Mouse (Mus musculus) kidney, embryonic 14.5 days (tissue): ENCODE measurements around the gene Cox19. TPM values are rescaled to one million over a fixed set of nuclear protein-coding genes. Genes with fewer than 3 reads are reported as not detected.
A peak's percentile ranks its signal among the peaks of the same experiment; 100 is the strongest.

Experiments
- ATAC-seq: fragments of 200-750 bp; cut with Nextera tagmentation; 2 replicates; pipeline ENCODE4 v1.8.0; 2017; ENCODE audit warnings: moderate number of reproducible peaks, mild to moderate bottlenecking, moderate TSS enrichment, moderate library complexity; ENCODE audit not compliant: low FRiP score, low TSS enrichment
- H3K27ac ChIP-seq: fragments of 300-500 bp; sonication (generic); 2 replicates; pipeline ENCODE4 v1.5.1; 2014; ENCODE audit warnings: low read depth, mild to moderate bottlenecking, low read length, moderate library complexity, mixed read lengths
- H3K27me3 ChIP-seq: fragments of 300-500 bp; sonication (generic); 2 replicates; pipeline ENCODE4 v1.6.1; 2014; ENCODE audit warnings: mild to moderate bottlenecking, low read length; ENCODE audit not compliant: control insufficient read depth, insufficient read depth
- H3K36me3 ChIP-seq: fragments of 300-500 bp; sonication (generic); 2 replicates; pipeline ENCODE4 v1.6.1; 2014; ENCODE audit warnings: low read length, mixed read lengths; ENCODE audit not compliant: control insufficient read depth, insufficient read depth
- H3K4me1 ChIP-seq: fragments of 300-500 bp; sonication (generic); 2 replicates; pipeline ENCODE4 v1.6.1; 2014; ENCODE audit warnings: low read length, mixed read lengths; ENCODE audit not compliant: control insufficient read depth, insufficient read depth
- H3K4me2 ChIP-seq: fragments of 300-500 bp; sonication (generic); replicated peaks from 2 replicates; pipeline ENCODE4 v1.6.1; 2014; ENCODE audit warnings: low read depth, mild to moderate bottlenecking, low read length
- H3K4me3 ChIP-seq: fragments of 300-500 bp; sonication (generic); 2 replicates; pipeline ENCODE4 v1.5.1; 2014; ENCODE audit warnings: mild to moderate bottlenecking, low read length
- H3K9ac ChIP-seq: fragments of 300-500 bp; sonication (generic); 2 replicates; pipeline ENCODE4 v1.6.1; 2014; ENCODE audit warnings: low read depth, mild to moderate bottlenecking, low read length, moderate library complexity
- H3K9me3 ChIP-seq: fragments of 300-500 bp; sonication (generic); 2 replicates; pipeline ENCODE4 v1.6.1; 2016; ENCODE audit warnings: low read length; ENCODE audit not compliant: control insufficient read depth
- WGBS: fragments of 180-500 bp; shearing (Covaris S2); extraction: QIAGEN DNeasy Blood & Tissue Kit; methylation state at CpG from one replicate; pipeline ENCODE4 v1.1.7; 2014; 5-methylcytosine and 5-hydroxymethylcytosine counted together
- polyA plus RNA-seq: library from polyadenylated mRNA; unstranded; fragments of >200 nt; fragmentation: Nextera tagmentation; extraction: Ambion mirVana; gene quantifications from 2 replicates; pipeline ENCODE4 v1.2.1, GENCODE M21; 2014

Gene Cox19
- polyA plus RNA-seq, 1 experiment from 2014 or later: 105 TPM

GRCm38 (mm10) chr5:139378271-139378556 lies 27.0 kb upstream of the Cox19 start:
- H3K4me1 ChIP-seq: peaks cover 54% of the 10 kb centered on the region
- H3K36me3 ChIP-seq: no peaks in the 10 kb centered on the region
- ATAC-seq: no peak
- 70% methylated on average over 7 of the region's 7 CpGs for WGBS
- H3K27ac ChIP-seq: peak overlapping the region; percentile 86
- H3K4me2 ChIP-seq: no peak overlapping the region
- H3K4me3 ChIP-seq: no peak overlapping the region
- no peaks in the 10 kb centered on the region for H3K27me3 ChIP-seq
- H3K9ac ChIP-seq: no peak overlapping the region
- H3K9me3 ChIP-seq: no peaks in the 10 kb centered on the region

- Histone ChIP-seq H3K27me3 (no peaks in the 10 kb centered on the region), H3K9me3 (no peaks in the 10 kb centered on the region), H3K9ac (no peak within 1 kb of the TSS), H3K4me1 (peaks cover 52% of the 10 kb centered on the region), H3K4me2 (no peak within 1 kb of the TSS), H3K27ac (peak within 1 kb of the TSS; percentile 86), H3K36me3 (no peaks in the 10 kb centered on the region), H3K4me3 (no peak within 1 kb of the TSS)
- WGBS: 57% methylated on average over 18 of the region's 18 CpGs
- ATAC-seq: no peak
These were observed 26.5 kb upstream of the Cox19 start, which contains the start of gene Gpr146 for GRCm38 (mm10) chr5:139377468-139378270. Gene Gpr146, plus strand, starts transcription at chr5:139377697.

GRCm38 (mm10) chr5:139374841-139375240 lies 23.6 kb upstream of the Cox19 start:
- Histone ChIP-seq H3K9ac (no peak overlapping the region), H3K4me3 (no peak overlapping the region), H3K27ac (no peak overlapping the region), H3K27me3 (no peaks in the 10 kb centered on the region), H3K36me3 (no peaks in the 10 kb centered on the region), H3K4me2 (no peak overlapping the region), H3K4me1 (peaks cover 46% of the 10 kb centered on the region), H3K9me3 (no peaks in the 10 kb centered on the region)
- 88% methylated on average over 2 of the region's 2 CpGs for WGBS
- no peak for ATAC-seq

- no peaks in the 10 kb centered on the region for H3K9me3 ChIP-seq
- no peak overlapping the region for H3K9ac ChIP-seq
- H3K36me3 ChIP-seq: no peaks in the 10 kb centered on the region
- H3K27ac ChIP-seq: no peak overlapping the region
- no peak overlapping the region for H3K4me3 ChIP-seq
- no peaks in the 10 kb centered on the region for H3K27me3 ChIP-seq
- 76% methylated on average over 6 of the region's 6 CpGs for WGBS
- no peak for ATAC-seq
- H3K4me1 ChIP-seq: peaks cover 37% of the 10 kb centered on the region
- H3K4me2 ChIP-seq: no peak overlapping the region
These were observed 22.7 kb upstream of the Cox19 start for GRCm38 (mm10) chr5:139373889-139374444.

GRCm38 (mm10) chr5:139373126-139373525 lies 21.9 kb upstream of the Cox19 start:
- Histone ChIP-seq H3K9ac (no peak overlapping the region), H3K36me3 (no peaks in the 10 kb centered on the region), H3K27me3 (no peaks in the 10 kb centered on the region), H3K27ac (no peak overlapping the region), H3K9me3 (no peaks in the 10 kb centered on the region), H3K4me3 (no peak overlapping the region), H3K4me1 (peaks cover 32% of the 10 kb centered on the region), H3K4me2 (no peak overlapping the region)
- WGBS: 68% methylated on average over 3 of the region's 3 CpGs
- no peak for ATAC-seq

GRCm38 (mm10) chr5:139371631-139372401 lies 20.6 kb upstream of the Cox19 start:
- Histone ChIP-seq H3K27ac (peak overlapping the region; percentile 82), H3K36me3 (no peaks in the 10 kb centered on the region), H3K4me3 (peak overlapping the region; percentile 53), H3K9me3 (no peaks in the 10 kb centered on the region), H3K27me3 (no peaks in the 10 kb centered on the region), H3K9ac (peak overlapping the region; percentile 86), H3K4me1 (peaks cover 19% of the 10 kb centered on the region), H3K4me2 (peak overlapping the region; percentile 89)
- 1% methylated on average over 39 of the region's 39 CpGs for WGBS
- ATAC-seq: peak; percentile 92

GRCm38 (mm10) chr5:139371118-139371517 lies 19.9 kb upstream of the Cox19 start:
- peak overlapping the region; percentile 82; the same call in 1 of the 2 replicates for H3K27ac ChIP-seq
- H3K9ac ChIP-seq: peak overlapping the region; percentile 86
- 49% methylated on average over 5 of the region's 5 CpGs for WGBS

GRCm38 (mm10) chr5:139370336-139370735 lies 19.1 kb upstream of the Cox19 start:
- Histone ChIP-seq H3K4me3 (no peak overlapping the region), H3K4me2 (no peak overlapping the region)

More at GRCm38 (mm10) chr5:139371118-139371517, 19.9 kb upstream of the Cox19 start:
- Histone ChIP-seq H3K4me3 (peak overlapping the region; percentile 53; the same call in 1 of the 2 replicates), H3K36me3 (no peaks in the 10 kb centered on the region), H3K27me3 (no peaks in the 10 kb centered on the region), H3K9me3 (no peaks in the 10 kb centered on the region), H3K4me1 (peaks cover 18% of the 10 kb centered on the region), H3K4me2 (peak overlapping the region; percentile 89)
- ATAC-seq: no peak

More at GRCm38 (mm10) chr5:139370336-139370735, 19.1 kb upstream of the Cox19 start:
- Histone ChIP-seq H3K27me3 (no peaks in the 10 kb centered on the region), H3K27ac (no peak overlapping the region), H3K9me3 (no peaks in the 10 kb centered on the region), H3K9ac (no peak overlapping the region), H3K4me1 (peaks cover 19% of the 10 kb centered on the region), H3K36me3 (no peaks in the 10 kb centered on the region)
- 86% methylated on average over 6 of the region's 6 CpGs for WGBS
- no peak for ATAC-seq
